Mouse (Mus musculus) T-cell, adult 2 months (primary cell): Measurements from ENCODE around the gene Odf3l2.

Source experiments
- DNase-seq: peaks from one replicate; pipeline ENCODE4 v3.0.0; 2022; ENCODE audit warnings: low spot score

The Odf3l2 gene

DNA sequence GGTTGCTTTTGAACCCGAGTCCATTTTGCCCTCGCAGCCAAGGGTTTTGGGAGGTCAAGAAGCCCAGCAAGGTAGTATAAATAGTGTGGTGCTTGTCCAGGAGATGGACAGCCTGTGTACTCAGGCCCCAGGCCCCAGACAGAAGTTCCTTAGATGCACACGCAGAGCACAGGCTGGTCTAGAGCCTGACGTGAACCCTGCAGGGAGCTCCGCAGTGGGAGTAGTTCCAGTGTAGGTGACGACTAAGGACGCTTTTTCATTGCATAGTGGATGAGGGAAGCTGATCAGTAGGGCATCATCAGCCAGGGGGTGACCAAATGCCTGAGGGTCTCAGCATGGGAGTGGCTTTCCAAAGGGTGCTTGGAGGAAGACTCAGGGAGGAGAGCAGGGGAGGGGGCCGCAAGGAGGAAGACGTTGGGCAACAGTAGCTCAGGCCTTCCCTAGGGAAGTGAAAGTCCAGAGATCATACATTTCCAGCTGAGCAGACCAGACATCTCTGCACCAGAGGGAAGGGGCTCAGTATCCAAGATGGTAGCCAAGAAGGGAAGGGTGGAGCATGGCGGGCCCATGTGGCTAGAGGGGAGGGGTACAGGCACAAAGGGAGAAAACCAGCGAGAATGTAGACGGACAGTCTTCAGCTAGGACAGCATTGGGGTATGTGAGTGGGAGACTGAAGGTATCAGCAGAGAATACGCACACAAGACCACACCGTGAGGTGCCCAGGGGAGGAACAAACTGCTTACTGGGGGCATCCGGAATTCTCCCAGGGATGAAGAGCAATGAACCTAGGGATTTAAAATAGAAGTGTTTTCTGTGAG, 24.7 kb upstream of the Odf3l2 start:
- DNase-seq: no peak

DNA sequence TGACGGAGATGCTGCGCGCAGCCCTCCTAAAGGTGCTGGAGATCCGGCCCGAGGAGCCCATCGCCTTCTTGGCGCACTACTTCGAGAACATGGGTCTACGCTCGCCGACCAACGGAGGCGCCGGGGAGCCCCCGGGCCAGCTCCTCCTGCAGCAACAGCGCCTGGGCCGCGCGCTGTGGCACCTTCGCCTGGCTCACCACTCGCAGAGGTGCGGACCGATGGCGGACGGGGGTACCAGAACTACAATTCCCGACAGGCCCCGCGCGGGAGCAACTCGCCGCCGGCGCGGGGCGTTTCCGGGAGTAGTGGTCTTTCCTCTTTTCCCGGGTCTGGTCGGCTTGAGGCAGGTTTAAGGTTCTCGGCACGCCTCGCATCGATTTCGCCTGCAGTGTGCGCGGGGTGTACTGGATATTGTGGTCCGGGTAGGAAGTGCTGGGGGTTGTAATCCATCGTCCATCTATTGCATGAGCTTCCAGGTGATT, 24.1 kb upstream of the Odf3l2 start:
- DNase-seq: peak; percentile 56

DNA sequence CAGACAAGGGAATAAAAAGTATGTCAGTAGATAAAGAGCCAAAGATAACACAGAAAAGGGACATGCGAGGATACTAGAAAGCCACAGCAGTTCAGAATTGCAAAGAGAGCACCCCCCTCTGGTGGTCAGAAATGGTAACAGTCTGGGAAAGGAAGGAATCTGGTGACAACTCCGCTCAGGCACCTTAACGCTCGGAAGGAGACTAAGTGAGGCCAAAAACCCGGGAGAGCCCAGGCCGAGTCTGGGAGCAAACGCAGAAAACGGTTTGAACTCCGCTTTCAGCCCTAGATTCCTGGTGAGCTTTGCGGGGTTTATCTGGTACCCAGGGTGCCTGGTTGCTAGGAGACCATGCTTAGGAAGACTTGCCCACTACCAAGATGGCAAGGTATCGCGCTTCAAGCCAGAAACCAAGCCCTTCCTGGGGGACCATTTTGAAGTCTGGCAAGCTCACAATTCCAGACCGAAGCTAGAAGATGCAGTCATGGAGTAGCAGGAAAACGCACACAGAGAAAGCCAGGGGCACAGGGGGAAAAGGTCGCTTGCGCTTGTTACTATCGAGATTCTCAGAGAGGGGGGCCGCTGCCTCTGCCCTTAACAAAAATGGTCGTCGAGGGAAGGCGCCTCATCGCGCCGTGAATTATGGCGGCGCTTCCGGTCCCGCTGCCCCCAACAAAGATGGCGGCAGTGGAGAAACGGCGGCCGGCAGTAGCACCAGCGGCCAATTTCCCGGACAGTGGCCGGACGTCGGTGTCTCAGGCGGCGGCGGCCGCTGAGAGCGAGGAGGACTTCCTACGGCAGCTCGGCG, 23.4 kb upstream of the Odf3l2 start, which contains the start of gene Tpgs1:
Gene Tpgs1 (plus strand): TSS at position 599 of the 805 bp plus-strand sequence.
- peak; percentile 89 for DNase-seq

DNA sequence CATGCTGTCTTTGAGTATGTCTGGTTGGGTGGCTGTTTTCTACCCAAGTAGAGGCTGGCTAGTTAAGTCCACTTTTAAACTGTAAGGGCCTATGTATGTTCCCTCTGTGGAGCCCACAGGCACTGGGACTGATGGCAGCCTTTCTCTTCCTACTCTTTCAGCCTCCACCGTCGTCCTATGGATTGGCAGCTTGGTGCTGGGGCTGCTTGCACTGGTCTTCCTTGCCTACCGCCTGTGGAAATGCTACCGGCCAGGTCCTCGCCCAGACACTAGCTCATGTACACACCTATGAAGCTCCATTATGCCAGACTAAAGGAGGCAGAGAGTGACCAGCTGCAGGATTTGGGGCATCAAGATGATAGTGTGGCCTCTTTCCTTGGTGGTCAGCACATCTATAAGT, 22.5 kb upstream of the Odf3l2 start:
- DNase-seq: no peak

DNA sequence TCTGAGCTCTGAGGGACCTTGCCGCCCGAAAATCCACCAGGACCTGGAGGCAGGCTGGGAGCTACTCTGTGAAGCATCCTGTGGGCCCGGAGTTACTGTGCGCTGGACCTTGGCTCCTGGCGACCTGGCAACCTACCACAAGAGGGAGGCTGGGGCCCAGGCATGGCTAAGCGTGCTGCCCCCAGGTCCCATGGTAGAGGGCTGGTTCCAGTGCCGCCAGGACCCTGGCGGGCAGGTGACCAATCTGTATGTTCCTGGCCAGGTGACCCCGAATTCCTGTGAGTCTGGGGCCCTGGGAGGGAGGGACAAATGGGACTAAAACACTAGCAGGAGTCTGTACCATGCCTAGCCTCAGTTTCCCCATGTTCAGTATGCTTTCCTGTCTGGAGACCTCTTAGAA, 21.0 kb upstream of the Odf3l2 start:
- no peak for DNase-seq

DNA sequence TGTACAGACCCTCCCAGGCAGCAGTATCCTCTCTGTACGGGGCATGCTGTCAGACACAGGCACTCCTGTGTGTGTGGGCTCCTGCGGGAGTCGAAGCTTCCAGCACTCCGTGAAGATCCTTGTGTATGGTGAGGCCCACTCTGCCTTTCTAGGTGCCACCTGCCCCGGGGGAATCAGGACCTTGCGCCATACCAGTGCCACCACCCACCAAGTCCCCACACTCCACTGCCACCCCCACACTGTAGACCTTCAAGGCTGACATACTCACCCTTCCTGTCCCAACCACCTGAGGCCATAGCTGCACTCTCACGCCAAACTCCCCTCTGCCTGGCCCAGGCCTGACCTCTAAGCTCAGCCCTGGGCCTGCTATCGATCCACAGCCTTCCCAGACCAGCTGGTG, 19.5 kb upstream of the Odf3l2 start:
- no peak for DNase-seq

DNA sequence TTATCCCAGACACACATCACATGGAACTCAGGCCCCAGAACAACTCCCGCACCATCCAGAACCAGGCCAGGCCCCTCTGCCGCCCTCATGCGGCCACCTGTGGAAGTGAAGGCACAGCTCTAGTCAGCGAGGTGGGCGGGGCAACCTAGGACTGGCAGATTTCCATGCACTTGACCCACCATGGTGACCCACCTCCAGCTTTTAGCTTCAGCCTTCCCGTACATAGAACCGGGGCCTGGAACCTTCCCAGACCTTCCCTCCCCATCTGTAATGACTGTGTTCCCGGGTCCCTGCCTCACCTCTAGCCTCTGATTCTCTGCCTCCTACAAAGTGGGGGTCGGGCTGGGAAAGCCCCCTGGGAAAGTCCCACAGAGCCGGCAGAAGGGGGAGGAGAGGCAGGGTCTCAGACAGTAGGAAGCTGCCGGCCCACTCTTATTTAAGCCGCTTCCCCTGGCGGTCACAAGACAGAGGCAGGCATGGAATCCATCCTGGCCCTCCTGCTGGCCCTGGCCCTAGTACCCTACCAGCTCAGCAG, 18.7 kb upstream of the Odf3l2 start, which contains the start of gene Madcam1:
Gene Madcam1 (plus strand): TSS at position 429 of the 535 bp plus-strand sequence.
- peak; percentile 63 for DNase-seq

DNA sequence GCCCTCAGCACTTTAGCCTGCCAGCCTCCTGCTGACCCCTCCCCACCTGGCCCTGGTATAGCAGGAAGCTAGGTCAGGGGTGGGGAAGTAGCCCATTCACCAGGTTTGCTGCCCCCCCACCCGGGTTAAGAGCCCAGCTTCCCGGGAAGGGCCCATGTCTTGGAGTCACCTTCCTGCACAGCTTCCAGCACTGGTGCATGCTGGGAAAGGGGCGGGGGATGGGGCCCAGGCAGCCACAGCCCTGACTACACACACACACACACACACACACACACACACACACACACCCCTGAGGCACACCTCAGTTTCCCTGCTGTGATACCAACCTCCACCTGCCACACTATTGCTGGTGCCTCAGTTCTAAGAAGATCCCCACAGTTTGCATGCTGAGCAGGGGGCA, 16.3 kb upstream of the Odf3l2 start:
- no peak for DNase-seq

DNA sequence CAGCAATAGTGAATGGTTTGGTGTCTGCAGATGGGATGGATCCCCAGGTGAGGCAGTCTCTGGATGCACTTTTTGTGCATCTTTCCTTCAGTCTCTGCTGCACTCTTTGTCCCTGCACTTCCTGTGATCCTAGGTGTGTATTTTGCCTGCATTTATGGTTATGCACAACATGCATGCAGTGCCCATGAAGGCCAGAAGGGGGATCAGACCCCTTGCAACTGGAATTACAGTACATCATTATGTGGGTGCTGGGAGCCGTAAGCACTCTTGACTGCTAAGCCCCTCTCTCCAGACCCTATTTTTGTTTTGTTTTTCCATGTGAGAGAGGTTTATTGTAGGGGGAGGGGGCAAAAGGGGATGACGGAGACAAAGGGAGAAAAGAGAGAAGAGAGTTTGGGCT, 14.8 kb upstream of the Odf3l2 start:
- no peak for DNase-seq

DNA sequence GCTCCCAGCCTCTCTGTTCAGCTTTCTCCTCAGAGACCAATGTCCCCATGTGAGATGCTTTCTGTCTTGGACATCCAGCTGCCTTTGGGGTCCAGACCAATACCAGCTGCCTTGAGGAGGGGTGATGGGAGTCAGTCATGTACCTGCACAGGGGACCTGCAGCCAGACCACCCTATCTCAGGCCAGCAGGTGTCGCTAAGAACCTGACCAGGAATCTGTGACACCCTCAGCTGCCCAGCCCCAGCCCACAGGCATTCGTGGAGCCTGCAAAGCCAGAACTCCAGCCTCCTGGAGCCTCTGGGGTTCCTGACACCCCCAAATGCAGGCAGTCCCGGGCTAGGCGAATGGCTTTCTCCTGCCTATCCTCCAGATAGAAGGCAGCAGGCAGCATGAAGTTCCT, 13.3 kb upstream of the Odf3l2 start:
- no peak for DNase-seq

DNA sequence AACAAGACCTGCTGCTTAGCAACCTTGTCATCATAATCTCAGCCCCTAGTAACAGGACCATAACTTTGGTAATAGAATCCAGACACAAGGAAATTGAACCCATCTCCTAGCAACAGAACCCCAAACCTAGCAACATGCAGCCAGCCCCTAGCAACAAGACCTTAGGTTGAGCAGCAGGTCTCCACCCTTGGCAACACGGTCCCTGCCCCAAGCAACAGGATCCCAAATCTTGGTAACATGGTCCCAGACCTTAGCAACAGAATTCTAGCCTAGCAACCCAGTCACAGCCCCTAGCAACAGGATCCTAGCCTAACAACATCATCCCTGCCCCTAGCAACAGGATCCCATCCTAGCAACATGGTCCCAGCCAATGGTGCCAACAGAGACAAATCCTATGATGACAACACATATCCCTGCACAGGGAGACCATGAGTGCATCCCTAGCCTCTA, 9.4 kb upstream of the Odf3l2 start:
- no peak for DNase-seq

DNA sequence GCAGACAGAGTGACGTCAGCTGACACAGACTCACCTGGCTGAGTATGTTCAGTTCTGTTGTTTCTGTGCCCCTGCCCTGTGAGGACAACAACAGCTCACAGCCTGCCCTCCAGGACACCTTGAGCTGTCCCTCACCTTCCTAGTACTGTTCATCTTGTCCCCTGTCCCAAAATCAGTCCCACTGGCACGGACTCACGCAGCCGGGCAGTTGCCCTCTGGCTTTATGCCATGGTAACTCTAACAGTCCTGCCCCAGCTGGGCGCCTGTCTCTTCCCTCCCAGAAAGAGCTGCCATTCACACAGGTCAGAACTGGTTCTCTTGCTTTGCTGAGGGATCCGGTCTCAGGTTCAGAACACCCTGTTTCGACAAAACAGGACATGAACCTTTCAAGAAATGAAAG, 7.3 kb upstream of the Odf3l2 start:
- no peak for DNase-seq

DNA sequence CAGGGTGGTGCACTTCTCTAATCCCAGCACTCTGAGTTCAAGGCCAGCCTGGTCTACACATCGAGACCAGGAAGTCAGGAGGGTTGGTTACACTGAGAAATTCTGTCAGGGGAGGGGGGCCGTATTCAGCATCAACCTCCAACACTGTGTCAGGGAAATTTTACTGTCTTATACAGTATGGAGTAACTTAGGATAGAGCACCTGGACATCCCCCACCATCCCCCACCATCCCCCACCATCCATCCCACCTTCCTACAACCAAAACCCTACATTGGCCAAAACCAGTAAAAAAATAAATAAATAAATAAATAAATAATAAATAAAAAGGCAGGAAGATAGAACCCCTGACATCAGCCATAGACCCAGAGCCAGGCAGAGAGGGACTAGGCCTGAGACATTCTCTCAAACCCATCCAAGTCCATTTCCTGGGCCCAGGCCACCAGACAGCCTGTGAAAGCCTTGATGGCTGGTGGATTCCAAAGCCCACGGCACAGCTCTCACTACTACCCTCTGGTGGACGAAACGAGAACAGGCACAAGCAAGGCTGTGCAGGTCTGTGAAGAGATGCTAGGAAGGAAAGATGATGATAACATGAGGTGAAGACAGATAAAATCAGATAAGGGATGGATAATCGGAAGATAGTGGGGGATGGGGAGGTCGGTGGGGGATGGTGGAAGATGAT, 3.7 kb upstream of the Odf3l2 start:
- peak; percentile 47 for DNase-seq

DNA sequence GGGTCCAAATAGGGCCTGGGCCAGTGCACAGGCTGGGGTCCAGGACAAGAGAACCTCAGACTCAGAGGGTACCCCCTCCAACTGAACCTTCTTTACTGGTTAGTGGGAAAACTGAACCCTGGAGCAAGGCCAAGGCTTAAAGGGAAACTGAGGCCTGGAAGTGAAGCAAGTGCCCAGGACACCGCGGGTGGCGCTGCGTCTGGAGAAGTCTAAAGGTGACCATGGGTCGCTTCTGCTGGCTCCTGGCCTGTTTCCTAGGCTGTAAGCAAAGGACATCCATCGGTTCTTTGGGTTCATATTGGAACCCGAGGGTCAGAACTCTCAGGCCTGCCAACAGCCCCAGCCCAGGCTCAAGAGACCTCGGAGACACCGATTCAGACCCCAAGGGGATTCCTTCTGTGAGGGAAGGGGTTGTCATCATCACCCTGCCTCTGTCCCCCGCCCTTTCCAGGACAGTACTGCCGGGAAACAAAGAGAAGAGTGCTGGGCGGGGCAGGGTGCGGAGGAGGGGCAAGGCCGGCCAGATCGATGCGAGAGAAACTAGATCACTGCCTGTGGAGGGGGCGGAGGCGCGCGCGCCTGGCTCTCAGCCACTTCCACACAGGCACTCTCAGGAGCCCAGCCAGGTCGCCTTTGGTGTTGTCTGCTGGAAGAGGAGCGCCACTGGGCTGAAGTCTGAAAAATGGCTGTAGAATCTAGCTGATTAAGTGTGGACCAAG, 6.9 kb downstream of the Odf3l2 start:
- no peak for DNase-seq

DNA sequence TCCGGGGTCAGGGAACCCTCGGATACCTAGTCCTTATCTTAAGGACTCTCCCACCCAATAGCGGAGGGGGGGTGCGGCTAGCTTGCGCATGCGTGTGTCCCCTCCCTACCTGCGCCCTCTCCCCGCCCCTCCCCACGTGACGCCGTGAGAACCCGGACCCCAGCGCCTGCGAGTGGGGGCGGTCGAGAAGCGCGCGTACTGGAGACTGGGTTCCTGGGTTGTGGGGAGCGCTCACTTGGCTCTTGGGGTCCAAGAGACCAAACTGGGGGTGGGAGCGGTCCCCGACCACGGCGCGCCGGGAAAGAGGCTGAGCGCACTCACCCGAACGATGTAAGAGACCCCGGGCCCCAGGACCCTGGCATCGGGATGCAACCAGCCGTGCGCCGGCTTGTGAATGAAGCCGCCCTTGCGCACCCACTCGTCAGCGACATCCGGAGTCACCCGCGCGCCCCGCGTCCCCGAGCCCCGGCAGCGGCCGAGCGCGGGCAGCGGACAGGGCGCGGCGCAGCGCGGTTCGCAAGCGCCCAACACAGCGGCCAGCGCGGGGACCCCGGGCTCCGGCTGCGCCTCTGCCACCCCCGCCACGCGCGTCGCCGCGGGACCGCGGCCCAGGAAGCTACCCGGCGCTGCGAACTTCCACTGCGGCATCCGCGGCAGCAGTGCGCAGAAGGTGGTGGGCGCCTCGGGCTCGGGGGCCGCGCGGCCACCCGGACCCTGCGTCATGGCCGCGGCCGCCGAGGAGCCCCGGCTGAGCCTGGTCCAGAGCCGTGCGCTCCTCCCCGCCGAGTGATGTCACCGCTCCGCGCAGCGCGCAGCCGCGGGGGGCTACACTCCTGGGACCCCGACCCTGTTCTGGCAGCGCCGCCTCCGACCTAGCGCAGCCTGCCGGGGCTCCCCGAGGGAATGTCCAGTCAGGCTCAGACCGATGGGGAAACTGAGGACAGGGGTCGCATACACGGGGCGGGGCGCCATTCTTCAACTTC, 8.1 kb downstream of the Odf3l2 start, which contains the start of gene Shc2:
Gene Shc2 (minus strand): TSS at position 791 of the 983 bp plus-strand sequence.
- no peak for DNase-seq

DNA sequence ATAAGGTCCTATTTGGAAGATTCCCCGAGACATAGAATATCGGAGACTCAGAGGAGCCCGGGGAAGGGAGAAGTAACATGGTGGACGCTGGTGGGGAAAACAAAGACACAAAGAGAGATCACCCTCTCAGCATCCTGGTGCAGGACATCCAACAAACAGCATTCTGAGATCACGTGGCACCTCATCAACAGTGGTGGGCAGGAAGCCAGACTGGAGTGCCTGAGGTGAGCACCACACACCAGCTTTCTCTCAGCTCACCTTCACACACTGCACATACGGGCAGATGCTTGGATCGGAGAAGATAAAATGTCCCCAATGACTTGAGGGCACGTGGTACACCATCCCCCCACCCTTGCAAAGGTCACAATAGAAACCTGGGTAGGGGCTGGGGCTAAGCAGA, 9.3 kb downstream of the Odf3l2 start:
- no peak for DNase-seq

DNA sequence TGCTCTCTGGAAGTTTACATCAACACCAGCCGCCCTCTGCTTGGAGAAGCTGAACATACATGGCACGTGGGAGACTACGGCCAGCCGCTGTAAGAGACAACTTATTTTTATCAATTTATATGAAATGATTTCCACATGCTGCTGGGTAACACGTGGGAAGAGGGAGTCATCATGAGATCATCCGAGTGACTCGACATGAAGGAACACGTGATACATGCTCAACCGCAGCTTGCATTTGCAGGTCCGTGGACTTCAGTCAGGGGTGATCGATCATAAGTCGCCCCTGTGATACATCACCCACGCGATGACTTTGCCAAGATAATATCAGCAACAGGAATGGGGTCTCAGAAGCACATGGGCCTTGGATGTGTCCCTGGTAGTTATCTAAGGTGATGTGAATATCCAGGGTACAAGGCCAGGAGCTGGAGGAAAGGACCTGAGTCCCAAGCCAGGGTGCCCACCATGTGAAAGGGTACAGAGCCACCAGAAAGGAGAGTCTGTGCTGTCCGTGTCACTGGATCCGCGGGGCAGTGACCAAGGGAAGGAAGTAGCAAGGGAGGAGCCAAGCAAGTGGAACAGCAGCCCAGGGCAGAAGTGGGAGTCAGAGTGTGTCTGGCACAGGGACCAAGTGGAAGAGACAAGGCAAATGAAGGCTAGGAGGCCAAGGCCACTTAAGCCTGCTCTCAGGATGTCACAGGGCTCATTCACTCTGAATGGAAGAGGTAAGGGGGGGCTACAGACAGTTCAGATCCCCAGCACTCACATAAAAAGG, 12.3 kb downstream of the Odf3l2 start:
- no peak for DNase-seq

DNA sequence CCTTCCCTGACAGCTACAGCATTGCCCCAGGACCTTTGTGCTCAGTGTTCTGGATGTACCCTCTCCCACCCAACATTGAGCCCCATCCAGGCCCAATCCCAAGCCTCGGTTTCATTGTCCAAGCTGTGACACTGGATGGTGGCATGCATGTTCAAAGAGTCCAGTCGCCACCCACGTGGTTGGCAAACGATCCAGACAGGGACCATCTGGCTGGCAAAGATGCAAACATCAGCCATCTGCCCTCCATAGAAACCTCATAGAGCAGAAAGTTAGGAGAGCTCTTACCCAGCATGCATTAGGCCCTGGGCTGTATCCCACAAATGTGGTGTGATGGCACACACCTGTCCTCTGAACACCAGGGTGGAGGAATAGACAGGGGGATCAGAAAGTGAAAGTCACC, 14.1 kb downstream of the Odf3l2 start:
- DNase-seq: no peak

DNA sequence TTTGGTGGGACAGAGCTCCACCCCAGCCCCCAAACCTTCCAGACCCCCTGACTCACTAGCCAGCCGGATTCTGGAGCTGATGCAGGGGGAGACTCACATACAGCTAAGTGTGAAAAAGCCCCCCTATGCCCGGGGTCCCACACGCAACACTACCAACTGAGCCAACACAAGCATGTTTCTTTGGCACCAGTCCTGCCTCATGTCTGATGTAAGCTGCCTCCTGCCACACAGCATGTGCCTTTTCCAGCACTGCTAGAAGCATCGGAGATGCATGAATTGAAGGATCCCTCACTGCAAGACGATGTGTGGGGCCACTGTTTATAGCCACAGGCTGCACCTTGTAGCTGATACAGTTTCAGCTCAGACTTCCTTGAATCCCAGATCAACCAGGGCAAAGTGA, 17.2 kb downstream of the Odf3l2 start:
- DNase-seq: no peak
